ENCODE assay signal across 8 mouse cellular contexts in genomic region chr15:7226225-7226624, GRCm38 (mm10).
DNase-seq lines count a peak whose midpoint lies in the region; ATAC-seq and TF ChIP-seq lines count a peak whose summit lies in the region.

No protein-coding gene starts in this region.

- peak; percentile 93 for ATAC-seq in megakaryocyte-erythroid progenitor cell, adult 5-6 weeks (replicated peaks; ENCODE audit: low FRiP score, low TSS enrichment, poor library complexity, severe bottlenecking)

- peak; percentile 9 for DNase-seq in T-cell, adult 2 months (ENCODE audit: low spot score)
- DNase-seq in cerebellum, postnatal 36 days: peak; percentile 68 to 74
- peak; percentile 57 to 59 for DNase-seq in gastrocnemius, adult 8-10 months (ENCODE audit: low spot score in 2 of 2)
- peak; percentile 73 for DNase-seq in hindlimb bud, embryonic 11.5 days (ENCODE audit: extremely low spot score, low read depth, low spot score)
- peak; percentile 76 to 80 for DNase-seq in left cerebral cortex, adult 2 months (ENCODE audit: extremely low spot score in 1 of 2, low spot score in 2 of 2)
- DNase-seq in right cerebral cortex, postnatal 14 days: peak; percentile 70
- DNase-seq in urinary bladder, postnatal 14 days (ENCODE audit: low spot score): peak; percentile 83

- intact Hi-C loops in left cerebral cortex, adult 2 months (cut with DNase I): loop anchor here (1.0 to 5.0 kb wide), 4 partner anchors 91 to 344 kb away; no protein-coding TSS in a partner anchor

- no peak overlapping the region for H3K4me3 ChIP-seq in left cerebral cortex, adult 2 months

- no peak overlapping the region for H3K27ac ChIP-seq in left cerebral cortex, adult 2 months

- TF ChIP-seq CTCF in left cerebral cortex, adult 2 months (IDR thresholded peaks at IDR 0.05): peak; percentile 99

Comparison
In these comparisons a context has a peak if more than half of its experiments do, and no peak if none do; other contexts are left out.
1. DNase-seq: peak in every context shown above with its lines; median percentile 83 in urinary bladder, postnatal 14 days; 78 in left cerebral cortex, adult 2 months; 73 in hindlimb bud, embryonic 11.5 days; 71 in cerebellum, postnatal 36 days; 70 in right cerebral cortex, postnatal 14 days; 58 in gastrocnemius, adult 8-10 months; 9 in T-cell, adult 2 months.